Mouse (Mus musculus) granulocyte monocyte progenitor cell, adult 5-6 weeks (primary cell): ENCODE measurements around the gene Atp2a1. TPM values are rescaled to one million over a fixed set of nuclear protein-coding genes. Genes with fewer than 3 reads are reported as not detected.
"Not testable (repeated sequence)": the region's sequence is repeated elsewhere in the genome, so short reads cannot be mapped to it uniquely, and the experiment has no call there.

Experiments used
- ATAC-seq: replicated peaks from 2 replicates; pipeline ENCODE4 v1.8.0; 2016; ENCODE audit warnings: mild to moderate bottlenecking, moderate TSS enrichment, inconsistent platforms; ENCODE audit not compliant: poor library complexity, severe bottlenecking
- total RNA-seq, 2 experiments: library from RNA; stranded (forward) in 1 of 2; stranded (reverse) in 1 of 2; fragments of 200-712, 200-1000 nt in 1 of 2; fragments of >200 nt in 1 of 2; fragmentation: Nextera tagmentation in 1 of 2; gene quantifications; 2 replicates each; pipeline ENCODE4 v1.2.3; 2014 to 2017

Atp2a1 gene
- total RNA-seq, 2 experiments from 2014 or later, result not detected

DNA sequence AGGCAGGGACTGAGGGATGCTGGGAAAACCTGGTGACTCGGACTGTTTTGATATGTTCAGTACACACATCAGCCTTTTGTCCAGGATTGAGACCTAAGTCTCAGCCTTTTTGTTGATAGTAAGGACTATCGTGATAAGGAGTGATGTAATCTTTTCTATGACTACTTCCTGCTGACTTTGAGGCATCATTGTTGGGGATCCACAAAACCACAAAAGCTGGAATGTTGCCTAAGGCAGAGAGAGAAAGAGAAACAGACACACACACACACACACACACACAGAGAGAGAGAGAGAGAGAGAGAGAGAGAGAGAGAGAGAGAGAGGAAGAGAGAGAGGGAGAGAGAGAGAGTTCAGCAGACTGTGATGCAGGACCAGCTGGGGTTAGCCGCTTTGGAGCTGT is 44.4 kb downstream of the Atp2a1 start:
- ATAC-seq, result peak; percentile 35; the same call in 1 of the 2 replicates

DNA sequence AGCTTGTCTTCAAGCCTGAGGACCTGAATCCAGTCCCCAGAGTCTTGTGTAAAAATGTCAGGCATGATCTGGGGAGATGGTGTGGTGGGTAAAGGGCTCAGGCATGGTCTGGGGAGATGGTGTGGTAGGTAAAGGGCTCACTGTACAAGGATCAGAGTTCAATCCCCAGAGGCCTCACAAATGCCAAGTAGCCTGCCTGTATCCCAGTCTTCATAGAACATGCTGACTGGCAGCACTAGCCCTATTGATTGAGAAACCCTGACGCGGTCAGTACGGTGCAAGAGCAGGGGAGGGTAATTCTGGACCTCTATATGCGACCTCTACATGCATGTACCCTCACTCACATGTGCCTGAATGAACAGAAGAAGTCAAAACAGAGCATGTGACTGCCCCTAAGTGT is 45.3 kb downstream of the Atp2a1 start:
- no peak for ATAC-seq

DNA sequence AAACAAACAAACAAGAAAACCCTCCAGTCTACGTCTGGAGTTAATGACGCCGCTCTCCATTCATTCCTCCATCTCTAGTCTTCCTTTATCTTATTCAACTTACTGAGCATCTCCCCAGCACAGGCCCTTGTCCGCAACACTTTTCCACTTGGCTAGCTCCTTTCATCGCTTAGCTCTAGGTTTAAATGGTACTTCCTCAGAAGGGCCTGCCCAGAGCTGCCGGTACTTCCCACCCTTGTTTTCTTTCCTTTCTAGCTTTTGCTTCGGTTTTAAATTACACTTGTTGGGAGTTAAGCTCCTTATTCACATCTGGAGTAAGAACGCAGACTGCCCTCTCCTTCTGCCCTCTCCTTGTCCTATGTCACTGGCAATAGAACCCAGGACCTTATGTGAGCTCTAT is 45.9 kb downstream of the Atp2a1 start:
- ATAC-seq, result no peak

DNA sequence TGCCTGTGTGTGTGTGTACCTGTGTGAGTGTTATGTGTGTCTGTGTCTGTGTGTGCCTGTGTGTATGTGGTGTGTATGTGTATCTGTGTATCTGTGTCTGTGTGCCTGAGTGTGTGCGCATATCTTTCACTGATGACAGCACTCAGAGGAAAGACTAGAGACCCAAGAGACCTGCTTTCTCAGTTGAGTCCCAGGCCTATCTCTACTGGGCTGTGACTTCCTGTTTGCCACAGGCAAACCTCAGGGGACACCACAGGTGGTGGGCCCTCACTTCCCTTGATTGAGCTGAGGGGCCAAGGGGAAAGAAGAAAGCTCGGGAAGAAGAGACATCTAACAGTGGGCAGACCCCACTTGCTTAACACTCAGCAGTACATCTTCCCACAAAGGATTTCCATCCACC is 46.3 kb downstream of the Atp2a1 start:
- ATAC-seq, result peak; percentile 61

DNA sequence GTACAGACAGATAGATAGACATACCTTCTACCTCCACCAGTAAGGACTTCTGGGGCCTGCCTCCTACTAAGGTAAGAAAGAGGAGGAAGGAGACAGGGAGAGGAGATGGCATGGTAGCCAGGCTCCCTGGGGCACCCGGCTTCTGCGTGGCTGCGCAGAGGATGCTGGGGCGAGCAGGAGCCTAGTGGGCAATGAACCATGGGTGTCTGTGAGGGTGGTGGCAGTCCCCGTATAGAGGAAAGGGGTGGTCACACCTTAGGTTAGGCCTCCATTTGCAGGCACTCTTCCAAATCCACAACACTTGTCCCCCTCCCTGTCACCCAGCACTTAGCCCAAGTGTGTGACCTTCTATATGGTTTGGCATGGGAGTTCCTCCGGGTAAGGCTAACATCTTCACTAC is 48.2 kb downstream of the Atp2a1 start, which contains the start of gene Cd19:
Cd19 (minus strand) TSS at position 165 of the 400 bp plus-strand sequence.
- no peak for ATAC-seq

DNA sequence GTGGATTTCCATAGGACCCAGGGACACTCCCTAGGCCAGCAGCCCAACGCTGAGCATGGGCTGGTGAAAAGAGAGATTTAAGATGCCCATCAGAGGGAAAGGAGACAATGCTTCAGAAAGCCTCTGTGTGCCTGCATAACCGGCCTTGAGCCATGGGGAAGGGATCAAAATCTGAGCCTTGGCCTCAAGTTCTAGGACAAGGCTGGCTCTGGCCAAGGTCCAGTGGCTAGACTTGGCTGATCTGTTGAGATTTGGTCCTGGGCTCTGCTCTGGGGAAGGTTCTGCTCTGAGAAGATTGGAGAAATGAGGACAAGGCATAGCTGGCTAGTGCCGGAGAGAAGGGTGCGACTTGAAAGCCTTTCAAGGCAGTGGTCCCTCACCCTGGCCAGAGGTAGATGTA is 51.8 kb downstream of the Atp2a1 start:
- no peak for ATAC-seq

DNA sequence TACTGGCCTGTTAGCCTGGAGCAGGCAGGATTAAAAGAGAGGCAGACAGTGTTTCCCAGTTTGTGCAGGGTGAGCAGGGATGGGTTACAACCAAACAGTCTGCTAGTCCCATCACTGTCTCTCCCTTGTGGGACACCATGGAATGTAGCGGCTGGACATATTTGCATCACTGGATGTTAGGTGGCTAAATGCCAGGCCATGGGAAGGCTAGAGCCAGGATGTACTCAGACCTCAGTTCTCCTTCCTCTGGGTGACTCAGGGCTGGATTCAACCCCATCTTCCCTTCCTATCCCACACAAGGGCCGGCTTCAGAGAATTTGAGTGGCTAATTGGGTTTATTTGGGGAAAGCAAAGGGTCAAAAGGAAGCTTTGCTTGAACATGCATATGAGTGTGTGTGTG is 54.2 kb downstream of the Atp2a1 start:
- no peak for ATAC-seq

DNA sequence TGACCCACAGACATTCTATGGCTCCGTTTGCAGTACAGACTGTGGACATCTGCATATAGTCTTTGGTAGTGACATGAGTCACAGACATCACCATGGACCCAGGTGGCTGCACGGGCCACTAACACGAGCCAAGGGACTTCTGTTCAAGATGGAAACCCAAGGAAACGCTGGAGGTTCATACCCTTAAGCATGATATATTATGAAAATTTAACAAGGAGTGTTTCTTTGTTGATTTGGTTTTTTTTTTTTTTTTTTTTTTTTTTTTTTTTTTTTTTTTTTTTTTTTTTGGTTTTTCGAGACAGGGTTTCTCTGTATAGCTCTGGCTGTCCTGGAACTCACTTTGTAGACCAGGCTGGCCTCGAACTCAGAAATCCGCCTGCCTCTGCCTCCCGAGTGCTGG is 60.4 kb downstream of the Atp2a1 start:
- ATAC-seq, result not testable (repeated sequence)

DNA sequence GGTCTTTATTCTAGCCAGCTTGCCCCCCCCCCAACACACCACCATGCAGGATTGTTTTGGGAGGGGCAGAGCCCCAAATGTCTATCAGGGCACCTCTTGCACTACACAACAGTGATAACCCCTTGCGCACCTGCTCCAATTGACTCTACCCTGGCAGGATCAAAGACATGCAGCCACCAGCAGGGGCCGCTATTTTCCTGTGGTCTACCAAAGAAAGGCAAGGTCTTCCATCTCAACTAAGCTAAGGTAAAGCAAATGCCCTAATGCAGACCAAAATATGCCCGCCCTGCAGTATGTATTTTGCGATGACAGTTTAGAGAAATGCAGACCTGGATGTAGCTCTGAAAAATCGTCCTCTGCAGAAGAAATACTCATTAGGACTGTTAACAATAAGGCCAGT is 63.4 kb downstream of the Atp2a1 start:
- peak; percentile 49 for ATAC-seq

DNA sequence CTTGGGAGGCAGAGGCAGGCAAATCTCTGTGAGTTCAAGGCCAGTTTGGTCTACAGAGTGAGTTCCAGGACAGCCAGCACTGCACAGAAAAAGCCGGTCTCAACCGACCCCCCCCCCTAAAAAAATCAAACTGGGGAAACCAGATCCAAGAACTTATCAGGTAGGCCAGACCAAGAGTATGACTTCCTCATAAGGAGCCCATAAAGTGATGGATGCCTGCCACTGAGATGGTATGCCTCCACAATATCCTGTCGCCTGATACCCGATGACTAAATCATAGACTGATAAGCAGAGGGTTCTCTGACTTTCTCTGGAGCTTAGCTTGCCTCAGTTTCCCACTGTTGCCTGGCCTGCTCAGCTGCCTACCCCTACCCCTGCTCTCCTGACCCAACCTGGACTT is 65.1 kb downstream of the Atp2a1 start:
- ATAC-seq, result no peak

DNA sequence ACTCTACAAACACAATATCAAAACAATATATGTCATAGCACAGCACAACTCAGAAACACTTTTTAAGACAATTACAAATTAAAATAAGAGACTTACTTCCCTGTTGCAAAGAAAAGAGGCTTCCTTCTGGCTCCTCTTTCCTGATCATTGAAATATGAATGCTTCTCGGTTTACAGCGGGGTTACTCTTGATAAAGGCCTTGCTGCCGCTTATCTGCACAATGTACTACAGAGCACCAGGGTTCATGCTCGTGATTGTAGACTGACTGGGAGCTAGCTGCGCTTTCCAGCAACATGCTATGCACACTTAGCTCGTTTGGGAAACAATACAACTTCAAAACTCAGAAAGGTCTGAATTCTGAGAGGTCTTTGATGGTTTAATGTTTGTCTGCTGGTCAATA is 65.7 kb downstream of the Atp2a1 start:
- no peak for ATAC-seq

DNA sequence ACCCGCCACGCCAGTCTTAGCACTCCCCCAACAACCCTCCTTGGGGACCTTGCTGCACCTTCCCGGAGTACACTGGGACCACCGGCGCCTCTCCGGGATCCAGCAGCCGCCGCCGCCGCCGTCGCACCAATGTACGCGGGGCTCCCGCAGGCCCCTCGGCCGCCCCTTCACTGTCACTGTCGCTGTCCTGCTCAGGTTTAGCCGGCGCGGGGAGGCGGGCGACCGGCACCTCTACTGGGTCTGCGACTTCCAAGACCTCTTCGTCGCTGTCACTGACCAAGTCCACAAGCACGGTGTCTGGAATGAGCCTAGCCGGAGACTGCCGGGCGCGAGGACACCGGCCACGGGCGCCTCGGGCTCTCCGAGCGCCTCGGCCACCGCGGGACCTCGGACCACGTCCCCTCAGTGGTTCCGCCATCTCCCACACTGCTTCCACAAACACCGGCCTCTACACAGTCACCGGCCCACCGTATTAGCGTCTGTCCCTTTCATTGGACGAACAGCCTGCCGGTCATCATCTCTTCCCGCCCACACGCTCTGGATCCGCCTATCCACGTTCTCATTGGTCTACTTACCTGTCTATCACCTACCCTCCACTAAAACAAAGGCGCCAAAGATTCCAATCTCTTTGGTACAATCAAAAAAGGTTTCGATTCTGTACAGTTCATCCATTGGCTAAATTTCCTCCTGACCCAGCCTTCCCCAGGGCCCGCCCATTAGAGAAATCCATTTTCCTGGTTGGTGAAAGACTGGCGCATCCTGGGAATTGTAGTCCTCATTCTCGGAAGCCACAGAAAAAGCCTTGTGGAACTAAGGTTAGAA is 66.4 kb downstream of the Atp2a1 start, which contains the start of gene Nfatc2ip:
Nfatc2ip (minus strand) TSS at position 440 of the 822 bp plus-strand sequence.
- peak; percentile 99 for ATAC-seq

Other genes starting within 250 kb of the Atp2a1 start
- 1.2 and 1.3 TPM in 2 replicates for gene Sbk1, start 190.5 kb downstream of the Atp2a1 start, total RNA-seq (2014; fragmentation: Nextera tagmentation)
- 0.69 and 1.2 TPM in 2 replicates for gene Sbk1, start 190.5 kb downstream of the Atp2a1 start, total RNA-seq (2017)
- gene Lat, start 93.5 kb downstream of the Atp2a1 start, total RNA-seq (2014; fragmentation: Nextera tagmentation), result 2.4 and 4.8 TPM in 2 replicates
- gene Lat, start 93.5 kb downstream of the Atp2a1 start, total RNA-seq (2017), result 0.72 and 2.7 TPM in 2 replicates
- gene Spns1, start 85.7 kb downstream of the Atp2a1 start, total RNA-seq (2014; fragmentation: Nextera tagmentation), result 9.2 and 24.8 TPM in 2 replicates
- gene Spns1, start 85.7 kb downstream of the Atp2a1 start, total RNA-seq (2017), result 11.5 and 14.7 TPM in 2 replicates
- gene Nfatc2ip, start 66.4 kb downstream of the Atp2a1 start, total RNA-seq (2014; fragmentation: Nextera tagmentation), result 11.7 and 14.8 TPM in 2 replicates
- gene Nfatc2ip, start 66.4 kb downstream of the Atp2a1 start, total RNA-seq (2017), result 14.6 and 15.9 TPM in 2 replicates
- not detected in 2 replicates for gene Cd19, start 48.2 kb downstream of the Atp2a1 start, total RNA-seq (2014; fragmentation: Nextera tagmentation)
- gene Cd19, start 48.2 kb downstream of the Atp2a1 start, total RNA-seq (2017), result 0.09 TPM in 1 of 2 replicates, not detected in the other
- 11.3 and 16.2 TPM in 2 replicates for gene Rabep2, start 34.3 kb downstream of the Atp2a1 start, total RNA-seq (2014; fragmentation: Nextera tagmentation)
- gene Rabep2, start 34.3 kb downstream of the Atp2a1 start, total RNA-seq (2017), result 12.3 and 16.9 TPM in 2 replicates
- gene Sh2b1, start 12.3 kb upstream of the Atp2a1 start, total RNA-seq (2014; fragmentation: Nextera tagmentation), result 35.9 and 58.3 TPM in 2 replicates
- gene Sh2b1, start 12.3 kb upstream of the Atp2a1 start, total RNA-seq (2017), result 15.6 and 17.3 TPM in 2 replicates
- gene Tufm, start 24.3 kb upstream of the Atp2a1 start, total RNA-seq (2014; fragmentation: Nextera tagmentation), result 85.3 and 101 TPM in 2 replicates
- gene Tufm, start 24.3 kb upstream of the Atp2a1 start, total RNA-seq (2017), result 75.5 and 86.7 TPM in 2 replicates
- 102 and 130 TPM in 2 replicates for gene Atxn2l, start 40.3 kb upstream of the Atp2a1 start, total RNA-seq (2014; fragmentation: Nextera tagmentation)
- gene Atxn2l, start 40.3 kb upstream of the Atp2a1 start, total RNA-seq (2017), result 27.4 and 28.9 TPM in 2 replicates
- gene Eif3c, start 103.3 kb upstream of the Atp2a1 start, total RNA-seq (2014; fragmentation: Nextera tagmentation), result 188 and 206 TPM in 2 replicates
- gene Eif3c, start 103.3 kb upstream of the Atp2a1 start, total RNA-seq (2017), result 229 and 239 TPM in 2 replicates
- 2.1 and 3.9 TPM in 2 replicates for gene Apobr, start 121.8 kb upstream of the Atp2a1 start, total RNA-seq (2014; fragmentation: Nextera tagmentation)
- 4.2 and 6.2 TPM in 2 replicates for gene Apobr, start 121.8 kb upstream of the Atp2a1 start, total RNA-seq (2017)
- gene Cln3, start 122.7 kb upstream of the Atp2a1 start, total RNA-seq (2014; fragmentation: Nextera tagmentation), result 37.7 and 61.7 TPM in 2 replicates
- gene Cln3, start 122.7 kb upstream of the Atp2a1 start, total RNA-seq (2017), result 9.6 and 16.3 TPM in 2 replicates
- gene Il27, start 131.8 kb upstream of the Atp2a1 start, total RNA-seq (2014; fragmentation: Nextera tagmentation), result 1.3 TPM in 1 of 2 replicates, not detected in the other
- gene Il27, start 131.8 kb upstream of the Atp2a1 start, total RNA-seq (2017), result 1.2 TPM in 1 of 2 replicates, not detected in the other
- gene Nupr1, start 167.8 kb upstream of the Atp2a1 start, total RNA-seq (2014; fragmentation: Nextera tagmentation), result 0.92 and 1.3 TPM in 2 replicates
- 1.7 TPM in 1 of 2 replicates, not detected in the other for gene Nupr1, start 167.8 kb upstream of the Atp2a1 start, total RNA-seq (2017)
- 129 and 133 TPM in 2 replicates for gene Sgf29, start 186.2 kb upstream of the Atp2a1 start, total RNA-seq (2014; fragmentation: Nextera tagmentation)
- gene Sgf29, start 186.2 kb upstream of the Atp2a1 start, total RNA-seq (2017), result 53.3 and 79.1 TPM in 2 replicates
- gene Sult1a1, start 213.3 kb upstream of the Atp2a1 start, total RNA-seq (2014; fragmentation: Nextera tagmentation), result 0.85 TPM in 1 of 2 replicates, not detected in the other
- gene Sult1a1, start 213.3 kb upstream of the Atp2a1 start, total RNA-seq (2017), result 0.56 and 1.6 TPM in 2 replicates
- 151 and 195 TPM in 2 replicates for gene Bola2, start 232.3 kb upstream of the Atp2a1 start, total RNA-seq (2014; fragmentation: Nextera tagmentation)
- gene Bola2, start 232.3 kb upstream of the Atp2a1 start, total RNA-seq (2017), result 135 and 158 TPM in 2 replicates
- 9.3 and 13.3 TPM in 2 replicates for gene Slx1b, start 232.7 kb upstream of the Atp2a1 start, total RNA-seq (2014; fragmentation: Nextera tagmentation)
- 5.4 and 6.3 TPM in 2 replicates for gene Slx1b, start 232.7 kb upstream of the Atp2a1 start, total RNA-seq (2017)
- 497 and 510 TPM in 2 replicates for gene Coro1a, start 244.7 kb upstream of the Atp2a1 start, total RNA-seq (2014; fragmentation: Nextera tagmentation)
- gene Coro1a, start 244.7 kb upstream of the Atp2a1 start, total RNA-seq (2017), result 409 and 441 TPM in 2 replicates